Mouse (Mus musculus) telencephalon, adult 2 months (tissue): ENCODE measurements at regions not wholly inside any gene's neighbourhood (a gene's known extent, or its start where the extent isn't known, plus 50 kb on each side); places are given as distances from the start of the nearest gene placed in this dataset.

ENCODE experiments used
- DNase-seq: peaks from one replicate; pipeline ENCODE4 v3.0.0-alpha.2; 2011; ENCODE audit warnings: low read depth, low spot score

DNA sequence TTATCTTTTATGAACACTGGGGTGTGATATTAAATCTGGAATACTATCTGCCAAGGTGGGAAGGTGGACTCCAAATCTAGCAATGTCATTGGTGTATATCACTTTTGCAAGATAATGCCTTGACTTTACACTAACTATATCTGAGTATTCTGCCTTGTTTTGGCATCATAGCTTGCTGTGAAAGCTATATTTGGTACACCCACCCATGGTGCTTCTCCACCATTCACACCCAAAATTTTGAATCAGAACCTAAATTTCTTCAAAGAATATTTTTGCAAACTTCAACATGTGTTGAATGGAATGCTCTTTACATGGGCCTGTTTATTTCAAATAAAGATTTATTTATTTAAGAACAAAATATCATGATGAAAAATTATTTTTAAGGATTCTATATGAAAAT, 1087.0 kb downstream of the Dnajb9 start:
- DNase-seq = peak; percentile 21

- DNase-seq = no peak
These were observed 1098.0 kb downstream of the Dnajb9 start for GRCm38 (mm10) chr12:43112096-43112495.

DNA sequence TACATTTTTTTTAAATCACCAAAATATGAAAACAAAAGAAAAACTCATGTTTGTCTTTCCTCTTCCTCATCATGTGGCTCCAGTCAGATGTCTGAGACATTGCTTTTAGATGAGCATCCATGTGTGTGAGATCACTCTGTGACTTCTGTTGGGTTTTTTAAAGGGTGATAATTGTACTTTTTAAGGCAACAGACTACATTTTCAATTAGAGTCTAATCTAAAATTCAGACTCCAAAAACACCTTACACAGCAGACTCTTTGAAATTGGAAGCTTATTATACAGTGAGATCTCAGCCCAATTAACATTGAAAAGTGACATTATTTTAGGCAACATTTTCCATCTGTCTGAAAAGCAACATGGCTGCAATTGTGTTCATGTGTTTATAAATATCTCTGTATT, 1110.7 kb downstream of the Dnajb9 start:
- DNase-seq = peak; percentile 29

DNA sequence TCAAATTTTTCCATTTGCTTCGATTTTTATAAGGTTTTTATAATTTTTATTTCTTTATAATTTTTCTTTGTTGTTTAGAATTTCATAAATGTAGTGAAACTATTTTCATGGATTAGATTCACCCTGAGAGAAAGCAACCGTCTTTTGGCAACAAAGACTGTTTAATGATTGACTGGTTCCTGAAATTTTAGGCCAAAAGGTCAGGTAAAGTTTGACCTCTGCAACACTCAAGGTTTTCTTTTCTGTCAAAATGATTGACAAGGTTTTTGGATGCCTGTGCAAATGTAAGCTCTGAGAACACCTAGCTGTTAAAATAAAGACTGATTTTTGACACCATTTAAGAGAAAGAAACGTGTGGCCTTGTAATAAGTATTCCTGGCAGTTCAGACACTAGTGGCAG, 1132.0 kb downstream of the Dnajb9 start:
- no peak for DNase-seq
